Mouse (Mus musculus) thymus, adult 2 months (tissue): ENCODE data around the gene Gcg.

Experiments
- CTCF ChIP-seq: fragments of 200-500 bp; IDR thresholded peaks from 2 replicates; pipeline ENCODE4 v1.5.1; 2012; ENCODE audit warnings: mild to moderate bottlenecking, control low read depth, low read length, moderate library complexity, borderline replicate concordance; ENCODE audit not compliant: control insufficient read depth, poor library complexity, insufficient read depth; ENCODE audit errors: extremely low read depth
- POLR2A ChIP-seq: fragments of 200-500 bp; IDR thresholded peaks from 2 replicates; pipeline ENCODE4 v1.6.1; 2012; ENCODE audit warnings: mild to moderate bottlenecking, low read length, control low read depth, moderate library complexity; ENCODE audit not compliant: control insufficient read depth, poor library complexity, insufficient read depth; ENCODE audit errors: extremely low read depth

- TF ChIP-seq CTCF: no peak
- no peak for TF ChIP-seq POLR2A
Observed at GRCm38 (mm10) chr2:62498086-62498485, 14.6 kb upstream of the Gcg start.
